Mouse (Mus musculus) hindbrain, embryonic 14.5 days (tissue): ENCODE measurements at regions not wholly inside any gene's neighbourhood (a gene's known extent, or its start where the extent isn't known, plus 50 kb on each side); places are given as distances from the start of the nearest gene placed in this dataset.

Experiments
- ATAC-seq: fragments of 200-750 bp; cut with Nextera tagmentation; 2 replicates; pipeline ENCODE4 v1.8.0; 2017; ENCODE audit warnings: moderate number of reproducible peaks, mild to moderate bottlenecking, moderate TSS enrichment, moderate library complexity; ENCODE audit not compliant: low FRiP score
- DNase-seq: peaks from one replicate; pipeline ENCODE4 v3.0.0-alpha.2; 2015; ENCODE audit warnings: low spot score
- H3K27ac ChIP-seq: fragments of 300-500 bp; sonication (generic); 2 replicates; pipeline ENCODE4 v1.5.1; 2014; ENCODE audit warnings: mild to moderate bottlenecking, moderate library complexity
- H3K27me3 ChIP-seq: fragments of 300-500 bp; sonication (generic); 2 replicates; pipeline ENCODE4 v1.6.1; 2014; ENCODE audit warnings: mild to moderate bottlenecking, low read length, mixed read lengths; ENCODE audit not compliant: control insufficient read depth, insufficient read depth
- H3K36me3 ChIP-seq: fragments of 300-500 bp; sonication (generic); replicated peaks from 2 replicates; pipeline ENCODE4 v1.6.1; 2014; ENCODE audit not compliant: control insufficient read depth, insufficient read depth
- H3K4me1 ChIP-seq: fragments of 300-500 bp; sonication (generic); replicated peaks from 2 replicates; pipeline ENCODE4 v1.6.1; 2014; ENCODE audit warnings: antibody characterized with exemption, low read length, mixed read lengths; ENCODE audit not compliant: control insufficient read depth, insufficient read depth
- H3K4me2 ChIP-seq: fragments of 300-500 bp; sonication (generic); replicated peaks from 2 replicates; pipeline ENCODE4 v1.6.1; 2014; ENCODE audit warnings: mild to moderate bottlenecking, moderate library complexity
- H3K4me3 ChIP-seq: fragments of 300-500 bp; sonication (generic); replicated peaks from 2 replicates; pipeline ENCODE4 v1.5.1; 2014; ENCODE audit warnings: mild to moderate bottlenecking, low read length
- H3K9ac ChIP-seq: fragments of 300-500 bp; sonication (generic); 2 replicates; pipeline ENCODE4 v1.6.1; 2014
- H3K9me3 ChIP-seq: fragments of 300-500 bp; sonication (generic); 2 replicates; pipeline ENCODE4 v1.6.1; 2016; ENCODE audit warnings: low read length; ENCODE audit not compliant: control insufficient read depth
- WGBS: fragments of 180-500 bp; shearing (Covaris S2); extraction: QIAGEN DNeasy Blood & Tissue Kit; methylation state at CpG from one replicate; pipeline ENCODE4 v1.1.7; 2014; 5-methylcytosine and 5-hydroxymethylcytosine counted together

DNA sequence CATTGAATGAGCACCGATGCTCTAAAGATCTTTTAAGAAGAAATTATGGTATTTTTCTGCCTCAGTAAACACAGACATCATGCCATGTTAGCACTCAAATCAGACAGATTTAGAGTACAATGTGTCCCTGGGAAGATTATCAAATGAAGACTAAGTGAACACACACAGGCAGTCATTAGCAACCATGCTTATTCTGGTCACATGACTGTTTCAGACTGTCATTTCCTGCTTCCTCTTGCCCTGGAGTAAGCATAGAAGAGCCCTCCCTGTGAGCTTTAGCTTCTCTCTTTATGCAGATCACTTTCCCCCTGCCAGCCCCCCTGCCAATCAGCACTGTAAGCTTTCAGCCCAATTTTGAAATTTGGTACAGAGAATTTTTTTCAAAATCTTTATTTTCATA, 143.4 kb upstream of the Amd2 start:
- H3K9ac ChIP-seq = no peak overlapping the region
- no peaks in the 10 kb centered on the region for H3K36me3 ChIP-seq
- ATAC-seq (peak; percentile 62; the same call in 1 of the 2 replicates), DNase-seq (peak; percentile 18)
- no peaks in the 10 kb centered on the region for H3K9me3 ChIP-seq
- no peaks in the 10 kb centered on the region for H3K27me3 ChIP-seq
- WGBS = 80% methylated on average over 1 of the region's 1 CpGs
- H3K4me1 ChIP-seq = no peaks in the 10 kb centered on the region
- no peak overlapping the region for H3K4me3 ChIP-seq
- H3K27ac ChIP-seq = no peak overlapping the region
- H3K4me2 ChIP-seq = no peak overlapping the region

DNA sequence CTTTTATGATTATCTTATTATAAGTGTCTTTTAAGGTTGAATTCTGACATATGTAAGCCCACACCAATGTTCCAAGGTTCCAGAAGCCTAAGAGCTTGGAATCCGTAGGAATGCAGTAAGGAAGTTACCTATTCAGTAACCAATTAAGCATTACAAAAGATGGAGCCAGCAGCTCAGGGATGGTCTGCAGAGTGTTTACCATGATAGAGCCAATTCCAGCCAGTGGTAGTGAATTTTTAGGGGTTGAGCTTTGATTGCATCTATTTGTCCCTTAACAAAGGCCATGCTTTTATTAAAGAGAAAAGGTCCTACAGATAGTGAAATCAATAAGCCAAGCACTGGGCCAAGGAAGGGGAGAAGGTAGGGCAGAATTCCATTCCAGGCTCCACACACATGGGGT, 123.6 kb upstream of the Amd2 start:
- H3K9ac ChIP-seq = no peak overlapping the region
- no peaks in the 10 kb centered on the region for H3K9me3 ChIP-seq
- ATAC-seq = no peak
- H3K4me3 ChIP-seq = no peak overlapping the region
- H3K4me2 ChIP-seq = no peak overlapping the region
- DNase-seq = no peak
- no peaks in the 10 kb centered on the region for H3K4me1 ChIP-seq
- 81% methylated on average over 1 of the region's 1 CpGs for WGBS
- H3K27ac ChIP-seq = no peak overlapping the region
- H3K36me3 ChIP-seq = no peaks in the 10 kb centered on the region
- no peaks in the 10 kb centered on the region for H3K27me3 ChIP-seq
